Mouse (Mus musculus) megakaryocyte-erythroid progenitor cell, adult 5-6 weeks (primary cell): ENCODE data around the gene Fgfr2. TPM values are rescaled to one million over a fixed set of nuclear protein-coding genes. Genes with fewer than 3 reads are reported as not detected.

Experiments
- ATAC-seq: replicated peaks from 2 replicates; pipeline ENCODE4 v1.8.0; 2016; ENCODE audit warnings: mild to moderate bottlenecking, inconsistent platforms; ENCODE audit not compliant: severe bottlenecking, poor library complexity, low FRiP score, low TSS enrichment
- total RNA-seq, 2 experiments: library from RNA; stranded (forward) in 1 of 2; stranded (reverse) in 1 of 2; fragments of 200-1000, 215-1000 nt in 1 of 2; fragments of >200 nt in 1 of 2; fragmentation: Nextera tagmentation in 1 of 2; gene quantifications; 2 replicates each; pipeline ENCODE4 v1.2.3; 2014 to 2017

Gene Fgfr2
- total RNA-seq, 2 experiments from 2014 or later = not detected

- ATAC-seq = no peak
These were observed 2741.0 kb downstream of the Fgfr2 start for GRCm38 (mm10) chr7:130382126-130382525.

- no peak for ATAC-seq
These were observed 2741.7 kb downstream of the Fgfr2 start for GRCm38 (mm10) chr7:130381387-130381951.

GRCm38 (mm10) chr7:130380769-130381355, 2742.3 kb downstream of the Fgfr2 start:
- ATAC-seq = no peak

GRCm38 (mm10) chr7:130380367-130380766, 2742.8 kb downstream of the Fgfr2 start:
- no peak for ATAC-seq

GRCm38 (mm10) chr7:130379886-130380285, 2743.3 kb downstream of the Fgfr2 start:
- ATAC-seq = no peak

GRCm38 (mm10) chr7:130378308-130378707, 2744.8 kb downstream of the Fgfr2 start:
- ATAC-seq = 0 out of 2 replicates have a peak, but pooled peaks have one; percentile 57

- no peak for ATAC-seq
These were observed 2748.8 kb downstream of the Fgfr2 start for GRCm38 (mm10) chr7:130374311-130374710.

- no peak for ATAC-seq
These were observed 2754.1 kb downstream of the Fgfr2 start for GRCm38 (mm10) chr7:130368827-130369641.

- no peak for ATAC-seq
These were observed 2754.9 kb downstream of the Fgfr2 start for GRCm38 (mm10) chr7:130368036-130368826.

- ATAC-seq = no peak
These were observed 2755.7 kb downstream of the Fgfr2 start for GRCm38 (mm10) chr7:130367222-130368035.

GRCm38 (mm10) chr7:130365711-130366110, 2757.4 kb downstream of the Fgfr2 start:
- no peak for ATAC-seq

- ATAC-seq = no peak
These were observed 2782.6 kb downstream of the Fgfr2 start for GRCm38 (mm10) chr7:130340412-130341152.

- no peak for ATAC-seq
These were observed 2785.5 kb downstream of the Fgfr2 start for GRCm38 (mm10) chr7:130337601-130338000.

- ATAC-seq = no peak
These were observed 2787.6 kb downstream of the Fgfr2 start for GRCm38 (mm10) chr7:130335440-130336051.

- ATAC-seq = no peak
These were observed 2790.5 kb downstream of the Fgfr2 start for GRCm38 (mm10) chr7:130332515-130333220.

- no peak for ATAC-seq
These were observed 2795.4 kb downstream of the Fgfr2 start for GRCm38 (mm10) chr7:130327603-130328365.

GRCm38 (mm10) chr7:130325983-130326433, 2797.1 kb downstream of the Fgfr2 start:
- no peak for ATAC-seq
